Mouse (Mus musculus): ENCODE results near the gene Syn3.

The Syn3 gene

GRCm38 (mm10) chr10:86218984-86219383, 279.7 kb downstream of the Syn3 start:
- DNase-seq (ENCODE audit: low spot score in 2 of 2), result no peak

DNA sequence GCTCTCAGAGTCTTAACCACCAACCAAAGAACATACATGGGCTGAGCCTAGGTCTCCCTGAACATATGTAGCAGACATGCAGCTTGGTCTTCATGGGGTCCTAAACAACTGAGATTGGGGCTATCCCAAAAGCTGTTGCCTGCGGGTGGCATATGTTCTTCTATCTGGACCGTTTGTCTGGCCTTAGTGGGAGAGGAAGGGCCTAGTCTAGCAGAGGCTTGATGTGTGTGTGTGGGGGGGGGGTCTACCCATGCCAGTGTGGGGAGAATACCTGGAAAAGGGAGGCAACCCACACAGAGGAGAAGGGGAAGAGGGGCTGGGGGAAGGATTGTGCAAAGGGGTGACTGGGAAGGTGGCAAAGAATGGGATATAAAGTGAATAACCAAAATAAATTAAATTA, 281.9 kb downstream of the Syn3 start:
- no peak for DNase-seq (ENCODE audit: low spot score in 2 of 2)

DNA sequence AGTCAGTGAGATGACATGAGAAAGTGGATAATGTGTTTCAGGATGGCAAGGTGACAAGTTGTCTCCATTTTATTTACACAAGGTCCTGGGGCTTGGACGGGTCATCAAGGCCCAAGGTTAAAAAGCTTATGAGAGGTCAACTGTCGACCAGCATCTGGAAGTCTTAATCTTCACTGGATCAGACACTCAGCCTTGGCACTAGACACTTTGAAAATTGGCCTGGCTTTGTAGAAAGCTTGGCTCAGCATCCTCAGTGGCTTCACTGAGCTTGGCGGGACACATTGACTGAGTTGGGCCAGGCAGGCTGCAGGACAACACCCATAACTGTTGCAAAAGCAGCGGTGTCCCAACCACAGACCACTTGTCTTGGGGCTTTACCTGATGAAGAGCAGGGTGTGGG, 286.6 kb downstream of the Syn3 start:
- DNase-seq (ENCODE audit: low spot score in 2 of 2), result no peak

GRCm38 (mm10) chr10:86203915-86204314, 294.8 kb downstream of the Syn3 start:
- no peak for DNase-seq (ENCODE audit: low spot score in 2 of 2)

GRCm38 (mm10) chr10:86203175-86203574, 295.5 kb downstream of the Syn3 start:
- no peak for DNase-seq (ENCODE audit: low spot score in 2 of 2)

DNA sequence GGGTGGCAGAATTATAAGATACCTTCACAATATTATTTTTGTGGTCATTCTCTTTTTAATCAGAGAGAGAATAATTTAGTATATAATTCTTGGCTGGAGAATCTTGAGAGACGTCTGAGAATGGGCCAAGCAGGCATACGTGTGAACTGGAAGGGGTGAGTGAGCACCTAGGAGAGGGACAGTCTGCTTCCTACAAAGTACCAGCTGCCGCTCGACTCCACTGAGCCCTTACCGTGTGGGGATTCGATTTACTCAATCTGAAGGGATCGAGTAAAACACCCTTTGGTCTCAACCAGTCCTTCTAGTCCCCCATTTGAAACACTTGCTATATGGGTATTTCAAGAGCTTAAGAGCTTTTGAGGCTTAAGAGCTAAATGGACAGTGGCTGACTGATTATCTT, 296.9 kb downstream of the Syn3 start:
- no peak for DNase-seq (ENCODE audit: low spot score in 2 of 2)

- DNase-seq (ENCODE audit: low spot score in 2 of 2), result no peak
Measured at GRCm38 (mm10) chr10:86201006-86201405, 297.7 kb downstream of the Syn3 start.

DNA sequence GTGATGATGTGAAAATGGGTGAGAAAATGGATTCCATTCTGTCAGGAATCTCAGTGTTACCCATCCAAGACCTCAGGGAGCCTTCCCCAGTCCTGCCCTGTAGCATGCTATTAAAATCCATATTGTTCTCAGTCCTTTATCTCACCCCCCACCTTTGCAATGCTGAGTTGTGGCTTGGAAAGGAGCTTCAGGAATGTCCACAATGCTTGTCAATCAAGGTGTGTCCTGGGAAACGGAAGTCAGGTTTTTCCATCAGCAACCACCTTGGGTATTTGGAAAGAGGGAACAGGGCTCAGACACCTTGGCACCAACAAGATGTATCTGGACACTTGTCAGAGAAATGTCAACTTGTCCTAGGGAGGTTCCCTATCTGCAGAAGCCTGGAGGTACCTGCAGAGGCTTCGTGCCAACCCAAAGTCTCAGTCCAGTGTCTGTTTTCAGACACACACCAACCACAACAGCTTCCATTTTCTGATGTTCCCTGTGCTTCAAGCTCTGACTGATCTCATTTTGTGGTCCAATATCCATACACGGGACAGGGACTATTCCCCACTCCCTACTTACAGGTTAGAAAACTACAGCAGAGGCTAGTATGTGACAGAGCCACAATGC, 302.2 kb downstream of the Syn3 start:
- DNase-seq (ENCODE audit: low spot score in 2 of 2), result no peak

- DNase-seq (ENCODE audit: low spot score in 2 of 2), result no peak
Measured at GRCm38 (mm10) chr10:86194722-86195121, 304.0 kb downstream of the Syn3 start.

GRCm38 (mm10) chr10:86193863-86194434, 304.7 kb downstream of the Syn3 start:
- DNase-seq (ENCODE audit: low spot score in 2 of 2), result peak in 1 of 2 experiments; percentile 20

GRCm38 (mm10) chr10:86188614-86189013, 310.1 kb downstream of the Syn3 start:
- DNase-seq (ENCODE audit: low spot score in 2 of 2), result no peak

GRCm38 (mm10) chr10:86187881-86188280, 310.8 kb downstream of the Syn3 start:
- no peak for DNase-seq (ENCODE audit: low spot score in 2 of 2)

GRCm38 (mm10) chr10:86183148-86183885, 315.4 kb downstream of the Syn3 start:
- DNase-seq (ENCODE audit: low spot score in 2 of 2), result no peak

GRCm38 (mm10) chr10:86182183-86182805, 316.4 kb downstream of the Syn3 start:
- DNase-seq (ENCODE audit: low spot score in 2 of 2), result peak; percentile 41 to 57

GRCm38 (mm10) chr10:86176411-86176810, 322.3 kb downstream of the Syn3 start:
- no peak for DNase-seq (ENCODE audit: low spot score in 2 of 2)

DNA sequence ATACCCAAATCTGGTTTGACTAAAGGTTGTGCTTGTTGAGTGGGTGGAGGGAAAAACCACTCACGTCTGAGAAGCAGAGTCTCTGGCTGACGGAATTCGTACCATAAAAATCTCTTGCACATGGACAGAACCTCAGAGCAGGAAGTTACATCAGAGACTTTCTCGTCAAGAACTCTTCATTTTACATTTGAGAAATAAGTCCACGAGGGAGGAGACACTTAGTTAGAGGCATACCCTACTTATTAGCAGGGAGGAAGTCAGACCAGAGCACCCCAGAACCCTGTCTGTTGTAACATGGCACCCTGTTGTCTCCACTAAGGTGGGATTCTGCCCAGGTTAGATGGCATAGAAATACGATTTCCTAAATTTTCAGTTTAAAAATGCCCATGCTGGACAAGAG, 324.7 kb downstream of the Syn3 start:
- no peak for DNase-seq (ENCODE audit: low spot score in 2 of 2)

DNA sequence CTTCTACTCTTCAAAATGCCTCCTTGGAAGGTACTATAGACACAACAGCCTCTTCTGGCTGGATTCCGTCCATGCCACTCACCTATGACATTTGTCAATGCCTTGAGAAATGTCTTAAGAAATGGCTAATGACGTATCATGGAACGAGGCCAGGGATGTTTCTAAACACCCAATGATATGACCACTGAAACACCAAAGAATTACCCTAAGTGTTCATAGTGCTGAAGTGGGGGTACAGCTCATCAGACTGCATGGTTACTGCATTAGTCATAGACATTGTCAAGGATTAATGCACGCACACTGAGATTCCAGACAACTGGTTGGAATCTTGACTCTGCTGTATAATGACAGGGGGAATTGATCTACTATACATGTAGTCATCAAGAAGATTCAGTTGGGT, 325.4 kb downstream of the Syn3 start:
- DNase-seq (ENCODE audit: low spot score in 2 of 2), result no peak

DNA sequence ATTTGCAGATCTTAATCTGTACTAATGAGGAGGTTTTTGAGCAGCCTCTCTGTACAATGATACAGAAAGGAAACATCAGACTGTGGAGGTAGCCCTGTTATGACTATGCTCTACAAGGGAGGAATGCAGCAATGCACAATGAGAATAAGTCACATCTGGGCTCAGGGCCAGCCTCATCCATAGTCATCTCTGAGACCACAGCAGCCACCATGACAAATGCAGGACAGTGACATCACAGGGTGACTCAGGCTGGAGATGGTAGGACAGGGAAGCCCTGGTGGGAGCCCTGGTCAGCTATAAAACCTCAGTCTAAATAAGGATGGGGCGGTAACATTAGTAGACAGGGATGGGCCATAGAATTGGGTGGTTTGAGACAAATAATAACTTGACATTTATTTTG, 327.4 kb downstream of the Syn3 start:
- no peak for DNase-seq (ENCODE audit: low spot score in 2 of 2)

DNA sequence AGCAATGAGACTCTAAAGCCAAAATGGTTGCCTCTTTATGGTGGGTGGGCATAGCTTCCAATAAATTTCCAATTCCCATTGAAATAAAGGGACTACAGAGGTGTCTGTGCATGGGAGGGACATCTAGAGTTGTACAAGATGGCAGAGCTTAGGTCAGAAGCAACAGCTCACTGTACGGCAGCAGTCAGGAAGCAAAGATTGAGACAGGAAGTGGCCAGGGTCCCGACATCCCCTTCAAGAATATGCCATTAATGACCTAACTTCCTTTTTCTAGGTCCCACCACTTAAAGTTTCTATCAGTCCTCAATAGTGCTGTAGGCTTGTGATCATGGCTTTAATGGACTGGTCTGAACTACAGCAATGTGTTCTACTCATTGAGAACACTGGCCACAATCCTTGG, 330.6 kb downstream of the Syn3 start:
- no peak for DNase-seq (ENCODE audit: low spot score in 2 of 2)

GRCm38 (mm10) chr10:86166854-86167268, 331.8 kb downstream of the Syn3 start:
- DNase-seq (ENCODE audit: low spot score in 2 of 2), result no peak

- no peak for DNase-seq (ENCODE audit: low spot score in 2 of 2)
Measured at GRCm38 (mm10) chr10:86164098-86164497, 334.6 kb downstream of the Syn3 start.

DNA sequence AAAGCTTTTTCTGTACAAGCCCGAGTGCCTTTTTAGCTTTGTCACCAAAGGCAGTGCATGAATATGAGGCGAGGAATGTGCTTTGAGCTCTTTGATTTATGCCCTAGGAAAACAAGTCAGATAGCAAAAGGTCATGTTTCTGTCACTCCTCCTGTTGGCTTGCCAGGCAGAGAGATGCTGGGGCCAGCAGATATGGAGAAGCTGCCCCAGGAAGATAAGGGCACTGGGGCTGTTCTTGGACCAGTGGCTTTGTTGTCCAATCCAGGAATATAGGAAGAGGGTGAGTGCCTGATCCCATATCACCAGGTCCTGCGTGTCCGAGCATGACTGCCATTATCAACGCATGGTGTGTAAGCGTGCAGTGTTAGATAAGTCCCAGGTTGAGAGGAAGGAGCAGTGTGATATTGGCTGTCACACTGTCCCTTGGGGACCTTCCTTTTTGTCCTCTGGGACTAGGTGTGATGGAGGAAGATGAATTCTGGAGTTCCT, 336.9 kb downstream of the Syn3 start:
- no peak for DNase-seq (ENCODE audit: low spot score in 2 of 2)

Data from cerebellum, postnatal 4 days (tissue).